Mouse (Mus musculus): Measurements from ENCODE around the gene Ppip5k1. TPM values are rescaled to one million over a fixed set of nuclear protein-coding genes. Genes with fewer than 3 reads are reported as not detected.

The Ppip5k1 gene
- polyA plus RNA-seq, 1 experiment from 2014 or later: 12.5 TPM

- Histone ChIP-seq H3K27me3 (peaks cover 10% of the 10 kb centered on the region; the same call in 1 of the 2 replicates), H3K36me3 (replicated peaks) (peaks cover 34% of the 10 kb centered on the region), H3K9ac (peak overlapping the region; percentile 63), H3K4me3 (replicated peaks) (peak overlapping the region; percentile 50), H3K9me3 (no peaks in the 10 kb centered on the region), H3K4me1 (peaks cover 56% of the 10 kb centered on the region), H3K4me2 (peak overlapping the region; percentile 69), H3K27ac (peak overlapping the region; percentile 85)
- ATAC-seq (ENCODE audit: low FRiP score): no peak
- WGBS: 11% methylated on average over 6 of the region's 6 CpGs
Observed at GRCm38 (mm10) chr2:121296754-121297231, 58.4 kb downstream of the Ppip5k1 start.

DNA sequence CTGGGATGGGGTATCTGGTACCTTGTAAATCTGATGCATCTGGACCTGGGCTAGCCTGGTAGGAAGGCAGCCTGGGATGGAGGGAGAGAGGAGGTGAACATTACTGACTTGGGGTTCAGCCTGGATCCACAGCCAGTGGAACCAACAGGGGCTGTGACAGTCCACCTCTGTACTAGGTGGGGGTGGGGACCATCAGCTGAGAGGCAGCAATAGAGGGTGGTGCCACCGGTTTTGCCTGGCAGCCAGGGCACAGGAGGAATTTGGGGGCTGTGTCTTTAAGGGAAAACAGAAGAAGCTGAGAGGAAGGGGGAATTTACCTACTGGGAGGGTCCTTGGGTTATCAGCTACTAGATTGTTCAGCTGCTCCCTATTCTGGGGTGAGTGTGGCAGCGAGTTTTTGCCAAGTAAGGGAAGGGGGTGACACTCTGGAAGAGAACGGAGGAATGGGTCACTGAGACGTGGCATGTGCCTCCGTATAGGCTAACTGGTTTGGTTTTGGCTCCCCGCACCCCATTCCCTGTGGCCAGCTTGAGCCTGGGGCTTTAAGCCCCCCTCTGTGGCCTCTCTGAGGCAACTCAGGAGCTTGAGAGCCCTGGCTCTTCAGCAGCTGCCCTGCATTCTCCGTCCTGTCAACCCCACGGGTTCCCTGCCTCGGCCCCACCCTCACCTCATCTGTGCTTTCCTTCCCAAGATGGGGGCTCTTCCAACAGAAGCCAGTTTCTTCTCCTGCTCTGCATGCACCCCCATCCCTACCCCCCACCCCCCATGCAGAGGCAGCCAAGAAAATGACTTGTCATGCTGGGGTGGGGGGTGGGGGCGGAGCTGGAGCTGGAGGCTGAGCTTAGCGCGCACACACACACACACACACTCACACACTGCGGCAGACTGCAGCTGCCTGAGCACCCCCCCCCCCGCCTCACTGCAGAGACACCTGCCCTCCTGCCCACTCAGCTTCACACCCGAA, 59.3 kb downstream of the Ppip5k1 start:
- Histone ChIP-seq H3K4me3 (replicated peaks) (peak overlapping the region; percentile 50), H3K4me2 (peak overlapping the region; percentile 69), H3K4me1 (peaks cover 56% of the 10 kb centered on the region), H3K27me3 (peaks cover 10% of the 10 kb centered on the region; the same call in 1 of the 2 replicates), H3K9me3 (no peaks in the 10 kb centered on the region), H3K9ac (peak overlapping the region; percentile 63), H3K36me3 (replicated peaks) (peaks cover 25% of the 10 kb centered on the region), H3K27ac (peak overlapping the region; percentile 85)
- WGBS: 1% methylated on average over 11 of the region's 15 CpGs
- ATAC-seq (ENCODE audit: low FRiP score): peak; percentile 50

DNA sequence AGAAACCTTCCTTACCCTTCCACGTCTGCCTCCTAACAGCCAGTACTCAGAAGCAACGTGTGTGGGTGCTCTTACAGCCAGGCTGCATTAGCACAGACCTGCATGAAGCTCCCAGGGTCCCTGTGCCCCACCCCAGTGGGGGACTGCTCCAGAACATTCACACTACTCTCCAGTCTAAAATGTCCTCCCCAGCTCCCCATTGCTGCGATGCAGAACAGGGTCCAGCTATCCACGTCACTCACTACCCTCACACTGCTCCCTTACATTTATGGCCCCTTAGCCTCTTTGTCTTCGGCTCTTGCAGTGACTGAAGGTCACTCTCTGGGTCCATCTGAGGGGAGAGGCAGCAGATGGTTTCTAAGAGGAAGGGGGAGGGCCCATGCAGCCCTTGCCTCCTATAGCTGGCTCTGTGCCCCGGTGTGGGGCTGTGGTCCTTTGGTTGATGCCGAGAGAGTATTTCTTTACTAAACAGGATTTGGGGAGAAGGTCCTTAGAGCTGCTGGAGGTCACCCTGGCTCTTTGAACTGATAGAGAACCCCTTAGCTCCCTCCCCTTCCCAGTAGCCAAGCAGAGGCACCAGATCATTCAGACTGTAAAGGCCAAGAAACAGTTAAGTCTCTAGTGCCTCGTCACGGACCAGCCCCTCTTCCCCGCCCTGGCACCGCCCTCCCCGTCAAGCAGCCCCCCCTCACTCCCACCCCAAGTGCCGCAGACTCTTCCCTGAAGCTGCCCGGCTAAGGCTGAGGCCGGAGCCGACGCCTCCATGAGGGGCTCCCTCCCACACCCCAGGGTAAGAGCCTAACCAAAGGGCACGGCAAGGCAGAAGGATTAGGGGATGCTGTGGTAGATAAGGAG, 60.2 kb downstream of the Ppip5k1 start:
- ATAC-seq (ENCODE audit: low FRiP score): peak; percentile 80
- peak overlapping the region; percentile 69 for H3K4me2 ChIP-seq
- H3K36me3 ChIP-seq (replicated peaks): peaks cover 16% of the 10 kb centered on the region
- peak overlapping the region; percentile 85 for H3K27ac ChIP-seq
- H3K4me3 ChIP-seq (replicated peaks): peak overlapping the region; percentile 50
- peaks cover 10% of the 10 kb centered on the region; the same call in 1 of the 2 replicates for H3K27me3 ChIP-seq
- 1% methylated on average over 18 of the region's 18 CpGs for WGBS
- peak overlapping the region; percentile 63 for H3K9ac ChIP-seq
- no peaks in the 10 kb centered on the region for H3K9me3 ChIP-seq
- peaks cover 64% of the 10 kb centered on the region for H3K4me1 ChIP-seq

DNA sequence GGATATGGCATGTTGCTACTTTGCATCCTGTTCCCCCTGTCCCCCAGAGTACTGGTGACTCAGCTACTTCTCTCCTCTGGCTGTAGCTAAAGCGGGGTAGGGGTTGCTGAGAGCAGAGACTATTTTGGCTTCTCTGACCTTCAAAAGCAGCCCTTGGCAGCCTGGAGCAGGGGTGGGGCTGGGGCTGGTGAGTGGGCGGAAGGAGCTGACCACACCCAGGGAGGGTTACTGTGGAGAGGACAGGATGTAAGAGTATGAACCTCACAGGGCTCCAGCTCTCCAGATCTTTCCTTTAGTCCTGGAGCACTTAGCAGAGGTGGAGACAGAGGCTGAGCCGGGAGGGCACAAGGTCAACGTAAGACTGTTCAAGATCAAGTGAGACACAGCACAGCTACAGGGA, 61.0 kb downstream of the Ppip5k1 start:
- Histone ChIP-seq H3K9me3 (no peaks in the 10 kb centered on the region), H3K4me1 (peaks cover 67% of the 10 kb centered on the region), H3K36me3 (replicated peaks) (peaks cover 8% of the 10 kb centered on the region), H3K27me3 (peaks cover 10% of the 10 kb centered on the region; the same call in 1 of the 2 replicates), H3K4me3 (replicated peaks) (0 out of 2 replicates have a peak overlapping the region, but pooled peaks have one; percentile 50), H3K4me2 (peak overlapping the region; percentile 69), H3K27ac (peak overlapping the region; percentile 85), H3K9ac (peak overlapping the region; percentile 63)
- WGBS: 47% methylated on average over 4 of the region's 4 CpGs
- no peak for ATAC-seq (ENCODE audit: low FRiP score)

DNA sequence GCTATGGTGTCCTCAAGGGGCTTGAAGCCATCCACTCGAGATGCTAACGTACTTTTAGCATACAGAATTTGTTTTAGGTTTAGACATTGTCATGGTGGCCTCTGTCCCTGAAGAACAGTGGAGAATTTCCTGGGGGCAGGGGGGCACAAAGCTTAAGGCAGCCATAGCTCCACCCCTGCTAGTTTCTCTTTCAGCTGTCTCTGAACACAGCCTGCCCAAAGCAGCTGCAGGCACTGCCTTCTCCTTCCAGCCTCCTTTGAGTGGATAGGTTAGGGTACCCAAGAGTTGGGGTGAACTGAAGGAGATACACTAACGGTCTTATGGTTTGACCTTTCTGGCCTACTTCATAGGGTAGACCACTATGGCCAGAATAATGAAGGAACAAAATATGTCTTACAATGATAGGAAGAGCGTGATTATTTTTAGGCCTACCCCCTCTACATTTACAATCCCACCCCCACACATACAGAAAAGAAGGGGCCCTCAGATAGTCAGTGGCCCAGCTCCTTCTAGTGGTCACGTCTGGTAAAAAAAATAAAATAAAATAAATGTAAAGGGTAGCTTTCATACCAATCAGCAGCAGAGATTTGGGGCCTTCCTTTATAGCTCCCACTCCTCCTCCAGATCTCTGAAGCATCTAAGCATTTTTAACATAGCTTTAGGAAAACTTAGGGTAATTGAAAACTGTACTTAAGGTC, 62.7 kb downstream of the Ppip5k1 start:
- Histone ChIP-seq H3K9me3 (no peaks in the 10 kb centered on the region), H3K27ac (no peak overlapping the region), H3K4me1 (peaks cover 70% of the 10 kb centered on the region), H3K9ac (0 out of 2 replicates have a peak overlapping the region, but pooled peaks have one; percentile 12), H3K27me3 (peaks cover 4% of the 10 kb centered on the region; the same call in 1 of the 2 replicates), H3K36me3 (replicated peaks) (no peaks in the 10 kb centered on the region), H3K4me3 (replicated peaks) (no peak overlapping the region), H3K4me2 (no peak overlapping the region)
- 75% methylated on average over 5 of the region's 5 CpGs for WGBS
- ATAC-seq (ENCODE audit: low FRiP score): no peak

DNA sequence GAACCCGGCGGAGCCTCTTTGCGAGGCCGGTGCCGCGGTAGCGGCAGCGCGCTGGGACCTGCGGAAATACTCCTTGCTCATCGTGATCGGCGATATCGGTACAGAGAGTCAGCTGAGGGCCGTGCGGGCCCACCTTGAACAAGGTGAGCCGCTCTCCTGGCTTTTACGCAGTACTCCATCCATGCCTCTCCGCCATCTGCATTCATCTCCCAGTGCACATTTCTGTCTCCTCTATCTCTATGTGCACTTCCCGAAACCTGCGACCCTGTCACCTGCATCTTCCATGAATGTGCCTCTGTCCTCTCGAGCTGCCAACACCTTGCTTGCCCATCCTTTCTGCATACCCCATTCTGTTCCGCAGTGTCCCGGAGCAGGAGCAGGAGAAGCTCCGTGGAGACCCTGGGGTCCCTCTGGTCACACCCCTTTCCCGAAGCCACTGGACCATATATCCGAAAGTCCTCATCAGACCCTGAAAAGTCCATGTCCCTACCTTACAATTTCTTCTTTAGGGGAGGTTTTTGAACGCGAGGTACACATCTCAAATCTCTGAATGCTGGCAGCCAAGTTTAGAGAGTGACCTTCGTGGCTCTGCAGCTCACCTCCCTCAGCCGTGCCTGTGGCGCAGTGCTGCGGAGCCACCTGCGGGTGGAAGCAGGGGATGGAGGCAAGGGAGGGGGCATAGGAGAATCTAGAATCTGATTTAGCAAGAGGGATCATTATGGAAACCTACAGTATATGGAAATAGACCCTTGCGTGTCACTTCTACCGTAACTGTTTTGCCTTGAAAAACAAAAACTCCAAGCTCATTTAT, 65.3 kb downstream of the Ppip5k1 start:
- Histone ChIP-seq H3K36me3 (replicated peaks) (no peaks in the 10 kb centered on the region), H3K9ac (peak overlapping the region; percentile 67), H3K9me3 (no peaks in the 10 kb centered on the region), H3K27me3 (no peaks in the 10 kb centered on the region), H3K4me3 (replicated peaks) (peak overlapping the region; percentile 54), H3K4me2 (peak overlapping the region; percentile 81), H3K27ac (no peak overlapping the region), H3K4me1 (peaks cover 45% of the 10 kb centered on the region)
- 3% methylated on average over 36 of the region's 36 CpGs for WGBS
- peak; percentile 60 for ATAC-seq (ENCODE audit: low FRiP score)

- peak; percentile 98 for ATAC-seq (ENCODE audit: low FRiP score)
- Histone ChIP-seq H3K9ac (peak within 1 kb of the TSS; percentile 67), H3K4me3 (replicated peaks) (peak within 1 kb of the TSS; percentile 54), H3K36me3 (replicated peaks) (no peaks in the 10 kb centered on the region), H3K9me3 (no peaks in the 10 kb centered on the region), H3K4me2 (peak within 1 kb of the TSS; percentile 81), H3K27me3 (no peaks in the 10 kb centered on the region), H3K4me1 (peaks cover 37% of the 10 kb centered on the region), H3K27ac (peak within 1 kb of the TSS; percentile 73)
- 1% methylated on average over 48 of the region's 48 CpGs for WGBS
Observed at GRCm38 (mm10) chr2:121288901-121289729, 66.1 kb downstream of the Ppip5k1 start, which contains the start of gene Map1a. Map1a (plus strand) TSS chr2:121289600.

DNA sequence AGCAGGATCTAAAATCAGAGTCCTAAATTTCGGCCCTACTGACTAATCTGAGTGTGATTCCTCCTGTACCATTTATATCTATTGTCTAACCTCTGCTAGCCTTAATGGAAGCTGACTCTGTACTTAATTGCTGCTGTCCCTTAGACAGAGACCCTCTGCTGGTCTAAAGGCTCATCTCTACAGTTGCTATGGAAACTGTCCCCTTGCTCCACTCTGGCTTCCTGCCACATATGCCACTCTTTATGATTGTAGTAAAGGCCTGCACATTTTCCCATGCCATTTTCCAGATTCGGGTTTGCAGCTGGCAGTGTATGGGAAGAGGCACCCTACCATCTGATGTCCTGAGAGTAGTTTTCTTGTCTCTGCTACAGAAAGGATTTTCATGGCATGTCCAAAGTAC, 67.3 kb downstream of the Ppip5k1 start:
- no peaks in the 10 kb centered on the region for H3K36me3 ChIP-seq (replicated peaks)
- peak overlapping the region; percentile 73 for H3K27ac ChIP-seq
- WGBS: 57% methylated on average over 2 of the region's 2 CpGs
- H3K27me3 ChIP-seq: no peaks in the 10 kb centered on the region
- H3K4me2 ChIP-seq: 0 out of 2 replicates have a peak overlapping the region, but pooled peaks have one; percentile 4
- peaks cover 31% of the 10 kb centered on the region for H3K4me1 ChIP-seq
- no peak overlapping the region for H3K4me3 ChIP-seq (replicated peaks)
- 0 out of 2 replicates have a peak, but pooled peaks have one; percentile 14 for ATAC-seq (ENCODE audit: low FRiP score)
- H3K9me3 ChIP-seq: no peaks in the 10 kb centered on the region
- no peak overlapping the region for H3K9ac ChIP-seq

GRCm38 (mm10) chr2:121271928-121272516, 83.2 kb downstream of the Ppip5k1 start:
- 11% methylated on average over 4 of the region's 4 CpGs for WGBS
- Histone ChIP-seq H3K27ac (peak overlapping the region; percentile 97), H3K4me1 (peaks cover 37% of the 10 kb centered on the region), H3K36me3 (replicated peaks) (peaks cover 28% of the 10 kb centered on the region), H3K9me3 (no peaks in the 10 kb centered on the region), H3K4me2 (peak overlapping the region; percentile 64), H3K4me3 (replicated peaks) (peak overlapping the region; percentile 88), H3K27me3 (no peaks in the 10 kb centered on the region), H3K9ac (peak overlapping the region; percentile 89)
- ATAC-seq (ENCODE audit: low FRiP score): peak; percentile 45
